Mouse (Mus musculus): Measurements from ENCODE around the gene Gm20388.
A peak's percentile ranks its signal among the peaks of the same experiment; 100 is the strongest.
"Not testable (repeated sequence)": the region's sequence is repeated elsewhere in the genome, so short reads cannot be mapped to it uniquely, and the experiment has no call there.

Gene Gm20388

GRCm38 (mm10) chr8:123805718-123806373 lies 3895.2 kb downstream of the Gm20388 start, which contains the start of gene Rab4a:
Rab4a (plus strand) TSS chr8:123805985.
- peak; percentile 72 for DNase-seq (ENCODE audit: low read depth, low spot score)

GRCm38 (mm10) chr8:123806374-123806935 lies 3895.8 kb downstream of the Gm20388 start:
- DNase-seq (ENCODE audit: low read depth, low spot score), result no peak

- no peak for DNase-seq (ENCODE audit: low read depth, low spot score)
These were observed 3896.4 kb downstream of the Gm20388 start for GRCm38 (mm10) chr8:123807024-123807431.

GRCm38 (mm10) chr8:123807852-123808573 lies 3897.4 kb downstream of the Gm20388 start:
- DNase-seq (ENCODE audit: low read depth, low spot score), result no peak

GRCm38 (mm10) chr8:123808671-123809070 lies 3898.0 kb downstream of the Gm20388 start:
- no peak for DNase-seq (ENCODE audit: low read depth, low spot score)

- not testable (repeated sequence) for DNase-seq (ENCODE audit: low read depth, low spot score)
These were observed 3898.7 kb downstream of the Gm20388 start for GRCm38 (mm10) chr8:123809342-123809741.

GRCm38 (mm10) chr8:123812227-123812626 lies 3901.6 kb downstream of the Gm20388 start:
- no peak for DNase-seq (ENCODE audit: low read depth, low spot score)

- DNase-seq (ENCODE audit: low read depth, low spot score), result no peak
These were observed 3902.7 kb downstream of the Gm20388 start for GRCm38 (mm10) chr8:123813173-123813891.

- DNase-seq (ENCODE audit: low read depth, low spot score), result no peak
These were observed 3903.2 kb downstream of the Gm20388 start for GRCm38 (mm10) chr8:123813892-123814266.

GRCm38 (mm10) chr8:123815325-123815724 lies 3904.7 kb downstream of the Gm20388 start:
- no peak for DNase-seq (ENCODE audit: low read depth, low spot score)

GRCm38 (mm10) chr8:123816939-123817338 lies 3906.3 kb downstream of the Gm20388 start:
- DNase-seq (ENCODE audit: low read depth, low spot score), result no peak

- DNase-seq (ENCODE audit: low read depth, low spot score), result no peak
These were observed 3907.1 kb downstream of the Gm20388 start for GRCm38 (mm10) chr8:123817747-123818146.

GRCm38 (mm10) chr8:123819683-123820610 lies 3909.3 kb downstream of the Gm20388 start:
- no peak for DNase-seq (ENCODE audit: low read depth, low spot score)

- DNase-seq (ENCODE audit: low read depth, low spot score), result no peak
These were observed 3910.1 kb downstream of the Gm20388 start for GRCm38 (mm10) chr8:123820780-123821179.

GRCm38 (mm10) chr8:123823111-123823510 lies 3912.5 kb downstream of the Gm20388 start:
- no peak for DNase-seq (ENCODE audit: low read depth, low spot score)

- DNase-seq (ENCODE audit: low read depth, low spot score), result no peak
These were observed 3913.0 kb downstream of the Gm20388 start for GRCm38 (mm10) chr8:123823532-123824123.

- no peak for DNase-seq (ENCODE audit: low read depth, low spot score)
These were observed 3915.4 kb downstream of the Gm20388 start for GRCm38 (mm10) chr8:123826001-123826400.

- no peak for DNase-seq (ENCODE audit: low read depth, low spot score)
These were observed 3916.1 kb downstream of the Gm20388 start for GRCm38 (mm10) chr8:123826758-123827157.

- no peak for DNase-seq (ENCODE audit: low read depth, low spot score)
These were observed 3916.9 kb downstream of the Gm20388 start for GRCm38 (mm10) chr8:123827523-123827922.

GRCm38 (mm10) chr8:123832757-123833156 lies 3922.1 kb downstream of the Gm20388 start:
- DNase-seq (ENCODE audit: low read depth, low spot score), result no peak

- peak; percentile 60 for DNase-seq (ENCODE audit: low read depth, low spot score)
These were observed 3924.8 kb downstream of the Gm20388 start for GRCm38 (mm10) chr8:123835451-123835850.

All from retina, adult 2 months (tissue).